Comparison of ENCODE assay signal across 15 mouse cellular contexts in the genomic region with DNA sequence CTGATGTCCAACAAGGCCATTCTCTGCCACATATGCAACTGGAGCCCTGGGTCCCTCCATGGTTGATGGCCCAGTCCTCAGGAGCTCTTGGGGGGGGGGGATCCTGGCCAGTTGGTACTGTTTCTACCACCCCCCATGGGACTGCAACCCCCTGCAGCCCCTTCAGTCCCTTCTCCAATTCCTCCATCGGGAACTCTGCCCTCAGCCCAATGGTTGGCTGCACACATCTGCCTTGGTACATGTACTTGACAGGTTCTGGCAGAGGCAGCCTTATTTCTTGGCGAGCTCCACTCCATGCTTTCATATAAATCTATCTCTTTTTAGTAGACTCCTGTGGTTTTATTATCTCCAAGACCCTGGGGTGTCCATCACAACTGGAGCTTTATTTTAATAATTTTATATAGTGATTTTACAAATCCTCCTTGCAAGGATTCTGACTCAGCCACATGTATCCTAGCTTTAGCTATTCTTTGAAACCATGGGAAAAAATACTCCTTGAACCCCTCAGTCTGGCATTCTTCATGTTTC.
"Had no signal": no experiment of that assay in that cellular context is flagged by ENCODE, and none has a peak within 500 bp of the region (broad histone marks: within the 10 kb centered on the region; RNA-seq: fewer than 3 reads in every experiment).

No protein-coding gene starts in this region.

- H3K27ac ChIP-seq: liver, embryonic 13.5 days; midbrain, embryonic 12.5 days; midbrain, embryonic 15.5 days; neural tube, embryonic 12.5 days; neural tube, embryonic 15.5 days; stomach, postnatal 0 days had no signal

- DNase-seq: kidney, adult 18-20 months; kidney, adult 9 months; kidney, postnatal 14 days; liver, embryonic 13.5 days; lung, adult 2 months; right cerebral cortex, adult 18-20 months; right cerebral cortex, postnatal 14 days; right cerebral cortex, postnatal 4 days; thymus, adult 18-20 months; thymus, postnatal 36 days had no signal

- H3K36me3 ChIP-seq: liver, embryonic 13.5 days; midbrain, embryonic 12.5 days; midbrain, embryonic 15.5 days; neural tube, embryonic 12.5 days; neural tube, embryonic 15.5 days had no signal

- H3K4me1 ChIP-seq: midbrain, embryonic 15.5 days; neural tube, embryonic 12.5 days; neural tube, embryonic 15.5 days had no signal

- H3K9me3 ChIP-seq: liver, embryonic 13.5 days; midbrain, embryonic 12.5 days; midbrain, embryonic 15.5 days; neural tube, embryonic 12.5 days; neural tube, embryonic 15.5 days had no signal

- H3K27me3 ChIP-seq: liver, embryonic 13.5 days; midbrain, embryonic 12.5 days; midbrain, embryonic 15.5 days; neural tube, embryonic 12.5 days; neural tube, embryonic 15.5 days had no signal

- H3K4me3 ChIP-seq: liver, embryonic 13.5 days; midbrain, embryonic 12.5 days; midbrain, embryonic 15.5 days; neural tube, embryonic 12.5 days; neural tube, embryonic 15.5 days had no signal

- H3K9ac ChIP-seq: liver, embryonic 13.5 days; midbrain, embryonic 12.5 days; midbrain, embryonic 15.5 days; neural tube, embryonic 12.5 days; neural tube, embryonic 15.5 days had no signal
